Mouse (Mus musculus): ENCODE results near the gene Dph2.

DNA sequence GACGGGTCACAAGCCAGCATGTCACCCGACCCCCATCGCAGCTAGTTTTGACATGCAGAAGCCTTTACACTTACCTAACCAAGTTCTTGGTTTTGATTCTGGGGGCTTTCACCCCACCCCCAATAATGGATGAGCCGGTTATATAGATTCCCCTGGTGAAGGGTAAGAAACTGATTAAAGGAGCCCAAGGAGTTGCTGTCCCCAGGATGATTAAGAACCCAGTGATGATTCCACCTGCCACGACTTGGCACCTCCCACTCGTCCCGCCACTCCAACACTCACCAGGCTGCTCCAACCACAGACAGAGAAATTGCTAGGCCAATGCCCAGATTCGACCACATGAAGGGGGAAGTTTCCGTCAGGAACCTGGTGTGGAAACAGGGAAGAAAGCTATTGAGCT is 5.8 kb downstream of the Dph2 start:
- no peak for TF ChIP-seq CTCF (IDR thresholded peaks at IDR 0.05; ENCODE audit: low read depth, low read length)
- no peak for TF ChIP-seq POLR2A (IDR thresholded peaks at IDR 0.05; ENCODE audit: extremely low read depth, insufficient read depth, low read length)
